Mouse (Mus musculus) bone marrow macrophage, adult 2 months (primary cell): ENCODE measurements around the gene Minos1. TPM values are rescaled to one million over a fixed set of nuclear protein-coding genes. Genes with fewer than 3 reads are reported as not detected.
A peak's percentile ranks its signal among the peaks of the same experiment; 100 is the strongest.

Experiments used
- H3K27ac ChIP-seq: 2 replicates; pipeline ENCODE4 v1.5.1; 2012; ENCODE audit warnings: low read depth, low read length; ENCODE audit not compliant: insufficient read depth
- H3K4me1 ChIP-seq: 2 replicates; pipeline ENCODE4 v1.6.1; 2012; ENCODE audit warnings: low read length; ENCODE audit not compliant: control insufficient read depth, insufficient read depth
- H3K4me3 ChIP-seq: 2 replicates; pipeline ENCODE4 v1.5.1; 2012; ENCODE audit warnings: mild to moderate bottlenecking, low read length, moderate library complexity; ENCODE audit not compliant: insufficient read depth
- CTCF ChIP-seq: IDR thresholded peaks from 2 replicates; pipeline ENCODE4 v1.5.1; 2012; ENCODE audit warnings: low read depth, mild to moderate bottlenecking, low read length, moderate library complexity
- POLR2A ChIP-seq: IDR thresholded peaks from 2 replicates; pipeline ENCODE4 v1.6.1; 2012; ENCODE audit warnings: mild to moderate bottlenecking, low read depth, low read length, borderline replicate concordance
- polyA plus RNA-seq: library from polyadenylated mRNA; stranded (reverse); fragments of >200 nt; gene quantifications from 2 replicates; pipeline ENCODE4 v1.2.4, GENCODE M21; 2012; ENCODE audit not compliant: missing spikeins, insufficient read depth, insufficient read length

Minos1 gene
- polyA plus RNA-seq, 1 experiment, result 151 TPM

GRCm38 (mm10) chr4:139144577-139144976 is 13.7 kb upstream of the Minos1 start:
- H3K27ac ChIP-seq, result no peak overlapping the region
- TF ChIP-seq POLR2A, result no peak
- no peak for TF ChIP-seq CTCF

GRCm38 (mm10) chr4:139142985-139143384 is 12.1 kb upstream of the Minos1 start:
- TF ChIP-seq POLR2A (no peak), CTCF (no peak)
- Histone ChIP-seq H3K4me3 (no peak overlapping the region), H3K27ac (no peak overlapping the region), H3K4me1 (no peaks in the 10 kb centered on the region)

More at GRCm38 (mm10) chr4:139144577-139144976, 13.7 kb upstream of the Minos1 start:
- H3K4me3 ChIP-seq, result no peak overlapping the region
- H3K4me1 ChIP-seq, result no peaks in the 10 kb centered on the region

DNA sequence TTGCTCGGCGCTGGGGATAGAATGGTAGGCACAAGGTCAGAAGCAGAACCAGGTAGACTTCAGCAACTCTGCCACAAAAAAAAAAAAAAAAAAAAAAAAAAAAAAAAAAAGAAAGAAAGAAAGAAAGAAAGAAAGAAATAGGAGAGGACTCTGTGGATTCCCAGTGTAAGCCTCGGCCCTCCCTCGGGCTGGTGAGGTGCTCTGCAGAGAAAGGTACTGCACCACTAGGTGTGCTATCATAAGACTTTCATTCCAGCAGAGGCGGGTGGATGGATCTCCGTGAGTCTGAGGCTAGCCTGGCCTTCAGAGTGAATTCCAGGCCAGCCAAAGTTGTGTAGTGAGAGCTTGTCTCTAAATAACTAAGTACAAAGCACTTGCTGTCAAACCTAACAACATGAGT is 10.9 kb upstream of the Minos1 start:
- no peak for TF ChIP-seq CTCF
- TF ChIP-seq POLR2A, result no peak
- no peak overlapping the region for H3K4me3 ChIP-seq
- H3K4me1 ChIP-seq, result no peaks in the 10 kb centered on the region
- no peak overlapping the region for H3K27ac ChIP-seq

GRCm38 (mm10) chr4:139140267-139140666 is 9.4 kb upstream of the Minos1 start:
- no peak for TF ChIP-seq CTCF
- H3K4me3 ChIP-seq, result no peak overlapping the region

GRCm38 (mm10) chr4:139136011-139136410 is 5.1 kb upstream of the Minos1 start:
- Histone ChIP-seq H3K27ac (no peak overlapping the region), H3K4me1 (peaks cover 2% of the 10 kb centered on the region; the same call in 1 of the 2 replicates), H3K4me3 (no peak overlapping the region)
- TF ChIP-seq CTCF (no peak), POLR2A (no peak)

More at GRCm38 (mm10) chr4:139140267-139140666, 9.4 kb upstream of the Minos1 start:
- no peaks in the 10 kb centered on the region for H3K4me1 ChIP-seq
- H3K27ac ChIP-seq, result no peak overlapping the region

GRCm38 (mm10) chr4:139133109-139133508 is 2.2 kb upstream of the Minos1 start:
- no peak for TF ChIP-seq POLR2A
- no peak for TF ChIP-seq CTCF

DNA sequence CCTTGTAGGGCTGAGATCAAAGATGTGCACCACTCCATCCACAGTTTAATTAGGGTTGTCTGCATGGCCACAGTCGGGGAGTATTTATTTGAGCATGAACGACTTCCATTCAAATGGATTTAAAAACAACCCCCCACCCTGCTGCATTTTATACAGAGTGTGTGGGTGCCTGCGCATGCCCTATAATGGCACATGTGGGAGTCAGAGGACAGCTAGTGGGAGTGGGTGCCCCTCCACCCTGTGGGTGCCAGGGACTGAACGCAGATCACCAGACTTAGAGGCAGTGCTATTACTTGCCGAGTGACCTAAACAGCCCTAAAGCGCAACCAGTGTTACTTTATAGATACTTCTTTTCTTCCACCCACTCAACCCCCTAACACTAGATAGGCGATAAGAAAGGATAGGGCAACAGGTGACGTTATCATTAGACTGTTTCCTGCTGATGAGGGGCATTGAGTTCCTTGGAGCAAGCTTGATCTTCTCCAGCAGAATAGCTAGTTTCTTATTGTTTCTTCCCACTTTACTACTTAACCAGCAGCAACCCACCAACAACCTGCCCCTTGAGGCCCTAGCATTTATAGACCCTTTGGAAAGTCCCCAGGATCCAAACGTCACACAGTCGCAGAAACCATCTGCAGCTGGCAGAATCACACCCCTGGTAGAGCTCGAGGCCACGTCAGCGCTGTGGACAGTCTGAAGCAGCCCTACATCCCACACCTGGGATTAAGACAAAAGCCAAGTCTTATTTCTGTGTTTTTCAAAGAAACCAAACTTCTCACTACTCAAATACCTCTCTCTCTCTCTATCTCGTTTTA is 1.2 kb upstream of the Minos1 start:
- Histone ChIP-seq H3K4me1 (peaks cover 5% of the 10 kb centered on the region; the same call in 1 of the 2 replicates), H3K27ac (no peak overlapping the region), H3K4me3 (no peak overlapping the region)
- TF ChIP-seq CTCF (no peak), POLR2A (no peak)

More at GRCm38 (mm10) chr4:139133109-139133508, 2.2 kb upstream of the Minos1 start:
- no peak overlapping the region for H3K27ac ChIP-seq
- no peak overlapping the region for H3K4me3 ChIP-seq
- H3K4me1 ChIP-seq, result peaks cover 5% of the 10 kb centered on the region; the same call in 1 of the 2 replicates

- Histone ChIP-seq H3K4me1 (peaks cover 5% of the 10 kb centered on the region; the same call in 1 of the 2 replicates), H3K27ac (peak overlapping the region; percentile 70), H3K4me3 (peak overlapping the region; percentile 93)
- TF ChIP-seq CTCF (no peak), POLR2A (no peak)
Measured at GRCm38 (mm10) chr4:139129806-139130700, 860 bp downstream of the Minos1 start.

- peaks cover 7% of the 10 kb centered on the region for H3K4me1 ChIP-seq
- TF ChIP-seq CTCF, result no peak
- TF ChIP-seq POLR2A, result no peak
- no peak overlapping the region for H3K4me3 ChIP-seq
- H3K27ac ChIP-seq, result no peak overlapping the region
Measured at GRCm38 (mm10) chr4:139126475-139126874, 4.4 kb downstream of the Minos1 start.
